Mouse (Mus musculus): ENCODE results near the gene 9130230L23Rik. TPM values are rescaled to one million over a fixed set of nuclear protein-coding genes. Genes with fewer than 3 reads are reported as not detected.
"Not testable (repeated sequence)": the region's sequence is repeated elsewhere in the genome, so short reads cannot be mapped to it uniquely, and the experiment has no call there.

9130230L23Rik gene
- total RNA-seq, 4 experiments from 2014 or later: not detected

DNA sequence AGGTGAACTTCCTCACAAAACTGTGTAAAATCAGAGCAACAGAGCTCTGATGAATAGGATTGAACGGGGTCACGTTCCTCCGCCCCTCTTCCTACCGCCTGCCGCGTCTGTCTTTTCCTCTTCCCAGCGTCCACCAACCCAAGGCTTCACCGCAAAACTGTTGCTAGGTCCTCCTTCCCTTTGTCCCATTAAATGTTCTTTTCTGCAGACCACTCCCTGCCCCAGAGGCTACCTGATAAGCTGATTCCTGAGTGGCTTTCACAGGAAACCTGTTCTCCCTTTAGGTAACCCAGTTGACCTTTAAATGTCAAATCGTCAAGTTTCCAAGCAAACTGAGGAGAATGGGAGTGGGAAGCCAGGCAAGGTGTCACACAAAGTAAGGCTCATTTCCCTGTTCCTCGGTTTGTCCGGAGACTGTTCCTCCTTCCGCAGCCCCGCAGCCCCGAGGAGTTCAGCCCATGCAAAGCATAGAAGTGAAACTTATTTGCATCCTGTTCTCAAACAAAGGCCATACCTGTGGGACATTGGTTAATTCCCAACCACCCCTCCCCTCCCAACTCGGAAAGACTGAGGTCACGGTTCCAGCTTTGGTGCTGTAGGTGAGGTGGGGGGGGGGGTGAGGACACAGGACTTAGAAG is 1.1 kb upstream of the 9130230L23Rik start:
- DNase-seq (ENCODE audit: low spot score in 2 of 2): no peak

DNA sequence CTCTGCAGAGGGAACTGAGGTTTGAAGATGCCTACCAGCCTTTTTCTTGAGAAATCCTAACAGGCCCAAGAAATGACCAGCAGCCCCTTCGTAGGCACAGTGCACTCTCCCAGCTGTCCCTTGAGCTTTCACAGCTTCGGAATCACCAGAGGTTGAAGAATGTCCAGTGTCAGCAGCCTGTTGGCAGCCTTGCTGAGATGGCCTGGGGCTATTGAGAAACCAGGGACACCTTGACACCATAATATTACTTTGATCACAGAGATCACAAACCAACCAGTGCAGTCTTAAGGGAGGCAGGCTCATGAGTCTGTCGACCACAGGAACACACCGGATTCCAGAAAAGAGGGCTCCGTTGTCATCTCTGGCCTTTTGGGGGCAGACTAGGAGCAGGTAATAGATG is 2.9 kb downstream of the 9130230L23Rik start:
- no peak for DNase-seq (ENCODE audit: low spot score in 2 of 2)

DNA sequence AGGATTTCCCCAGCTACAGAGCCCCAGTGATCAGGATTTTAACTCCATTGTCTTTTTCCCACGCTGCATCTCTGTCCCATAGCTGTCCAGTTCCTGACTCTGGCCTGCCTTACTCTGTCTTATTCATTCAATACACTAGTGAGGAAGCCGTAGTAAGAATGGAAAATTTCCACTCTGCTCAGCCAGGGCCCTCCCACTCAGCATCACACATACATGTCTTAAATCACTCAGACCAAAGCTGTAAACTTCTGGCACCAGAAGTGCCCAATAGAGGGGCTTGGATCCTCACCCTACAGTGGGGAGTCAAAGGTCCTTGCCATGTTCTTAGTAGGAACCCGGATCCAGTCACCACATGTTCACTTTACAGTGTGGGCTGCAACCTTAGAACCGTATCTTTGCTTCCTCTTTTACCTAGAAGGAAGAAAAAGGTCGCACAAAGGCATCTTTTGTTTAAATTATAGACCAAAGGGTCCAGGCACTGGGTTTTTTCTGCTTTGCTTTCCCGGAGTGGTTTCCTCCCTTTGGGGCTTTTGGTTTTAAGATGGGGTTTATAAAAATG is 3.4 kb downstream of the 9130230L23Rik start:
- no peak for DNase-seq (ENCODE audit: low spot score in 2 of 2)

DNA sequence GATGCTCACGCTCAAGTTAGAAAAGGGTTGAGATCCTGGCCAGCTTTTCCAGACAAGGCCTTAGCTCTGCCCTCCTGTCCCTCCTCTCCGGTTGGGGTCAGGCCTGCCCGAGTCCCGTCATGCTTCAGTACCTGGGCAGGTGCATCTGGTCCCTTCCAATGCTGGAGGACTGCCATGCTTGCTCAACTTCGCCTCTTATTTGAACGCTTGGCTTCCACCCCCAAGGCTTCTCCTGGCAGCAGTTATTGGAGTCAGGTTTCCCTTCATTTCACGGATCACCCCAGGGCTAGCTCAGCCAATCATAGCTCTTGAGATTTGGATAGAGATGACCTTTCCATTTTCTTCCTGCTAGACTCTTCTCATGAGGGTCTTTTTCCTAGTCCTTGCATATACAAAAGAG is 4.0 kb downstream of the 9130230L23Rik start:
- DNase-seq (ENCODE audit: low spot score in 2 of 2): no peak

DNA sequence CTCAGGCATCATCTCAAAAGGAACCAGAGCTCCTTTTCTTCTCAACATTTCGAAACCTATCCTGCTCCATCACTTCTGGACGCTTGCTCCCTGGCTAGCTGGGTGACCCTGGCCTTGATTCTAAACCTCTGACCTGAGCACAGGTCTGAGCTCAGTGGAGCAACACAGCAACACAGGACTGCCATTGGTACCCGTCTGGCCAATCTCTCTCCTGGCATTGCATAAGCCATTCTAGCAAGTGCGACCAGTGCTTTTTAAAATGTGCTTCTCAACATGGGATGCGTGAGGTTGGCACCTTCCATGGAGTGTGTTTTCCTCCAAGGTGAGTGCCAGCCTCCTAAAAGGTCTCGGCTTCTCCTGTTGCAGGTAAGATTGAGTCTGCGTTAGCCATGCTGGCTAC is 5.0 kb downstream of the 9130230L23Rik start:
- DNase-seq (ENCODE audit: low spot score in 2 of 2): no peak

DNA sequence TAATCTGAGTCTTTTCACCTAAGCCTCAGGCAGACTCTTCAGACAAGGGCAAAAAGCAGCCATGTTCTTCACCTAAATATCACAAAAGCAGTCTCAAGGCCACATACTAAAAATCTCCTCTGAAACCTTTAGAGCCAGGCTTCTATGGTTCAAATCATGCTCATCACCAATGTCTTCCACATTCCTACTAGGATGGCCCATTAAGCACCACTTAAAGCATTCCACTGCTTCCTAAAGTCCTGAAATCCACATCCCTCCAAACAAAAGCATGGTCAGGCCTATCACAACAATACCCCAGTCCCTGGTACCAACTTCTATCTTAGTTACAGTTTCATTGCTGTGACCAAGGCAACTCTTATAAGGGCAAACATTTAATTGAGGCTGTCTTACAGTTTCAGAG is 6.3 kb downstream of the 9130230L23Rik start:
- DNase-seq (ENCODE audit: low spot score in 2 of 2): no peak

DNA sequence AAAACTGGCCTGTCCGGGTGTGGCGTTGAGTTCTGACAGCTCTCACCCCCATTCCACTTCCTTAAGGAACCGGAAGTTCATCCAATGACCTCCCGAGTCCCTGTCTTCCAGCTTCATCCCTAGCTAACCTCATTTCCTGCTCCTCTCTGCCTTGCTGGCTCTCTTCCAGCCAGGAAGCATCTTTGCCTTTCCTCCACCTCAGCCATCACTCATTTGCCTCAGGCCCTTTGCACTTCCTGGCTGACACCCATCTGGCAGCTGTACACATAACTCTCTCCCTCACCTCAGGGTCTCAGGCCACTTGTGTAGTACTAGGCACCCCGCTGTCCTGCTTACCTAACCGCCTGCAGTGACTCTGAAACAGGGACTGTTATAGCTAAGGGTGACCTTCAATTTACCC is 9.4 kb downstream of the 9130230L23Rik start:
- no peak for DNase-seq (ENCODE audit: low spot score in 2 of 2)

DNA sequence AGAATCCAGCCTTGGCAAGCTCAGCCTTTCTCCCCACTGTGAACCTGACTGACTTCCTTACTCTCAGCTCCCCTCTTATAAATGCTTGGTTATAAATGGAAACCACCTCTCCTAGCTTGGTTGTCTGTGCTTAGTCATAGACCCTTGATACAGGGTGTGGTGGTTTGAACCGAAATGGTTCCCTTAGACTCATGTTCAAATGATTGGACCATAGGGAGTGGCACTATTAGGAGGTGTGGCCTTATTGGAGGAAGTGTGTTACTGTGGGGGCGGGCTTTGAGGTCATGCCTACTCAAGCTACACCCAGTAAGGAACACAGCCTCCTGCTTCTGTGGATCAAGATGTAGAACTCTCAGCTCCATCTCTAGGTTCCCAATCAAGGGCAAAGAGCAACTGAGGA is 12.9 kb downstream of the 9130230L23Rik start:
- no peak for DNase-seq (ENCODE audit: low spot score in 2 of 2)

DNA sequence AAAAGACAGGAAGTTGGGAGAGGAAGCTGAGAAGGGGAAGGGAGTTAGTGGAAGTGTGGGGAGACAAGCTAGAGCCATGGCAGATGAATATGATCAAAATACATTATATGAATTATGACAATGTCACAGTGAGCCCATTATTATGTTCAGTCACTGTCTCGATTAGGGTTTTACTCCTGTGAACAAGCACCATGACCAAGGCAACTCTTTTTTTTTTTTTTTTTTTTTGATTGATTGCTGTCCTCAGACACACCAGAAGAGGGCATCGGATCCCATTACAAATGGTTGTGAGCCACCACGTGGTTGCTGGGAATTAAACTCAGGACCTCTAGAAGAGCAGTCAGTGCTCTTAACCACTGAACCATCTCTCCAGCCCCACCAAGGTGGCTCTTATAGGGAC is 17.1 kb downstream of the 9130230L23Rik start:
- DNase-seq (ENCODE audit: low spot score in 2 of 2): not testable (repeated sequence)

DNA sequence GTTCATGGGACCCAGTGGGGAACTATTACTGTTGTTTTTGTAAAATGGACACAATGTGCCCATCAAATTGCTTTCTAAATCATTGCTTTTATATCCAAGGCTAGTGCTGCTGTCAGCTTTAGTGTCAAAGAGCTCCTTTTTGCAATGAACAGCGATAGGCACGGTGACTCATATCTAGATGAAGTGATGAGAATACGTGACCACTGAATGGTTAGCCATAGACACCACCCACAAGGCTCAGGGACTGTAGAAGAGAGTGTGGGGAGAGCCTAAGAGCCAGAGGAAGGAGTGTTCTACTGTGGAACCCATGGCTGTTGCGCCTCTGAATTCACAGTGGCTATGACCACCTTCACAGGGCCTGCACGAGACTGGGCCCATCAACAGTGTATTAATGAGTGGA is 17.7 kb downstream of the 9130230L23Rik start:
- DNase-seq (ENCODE audit: low spot score in 2 of 2): no peak

DNA sequence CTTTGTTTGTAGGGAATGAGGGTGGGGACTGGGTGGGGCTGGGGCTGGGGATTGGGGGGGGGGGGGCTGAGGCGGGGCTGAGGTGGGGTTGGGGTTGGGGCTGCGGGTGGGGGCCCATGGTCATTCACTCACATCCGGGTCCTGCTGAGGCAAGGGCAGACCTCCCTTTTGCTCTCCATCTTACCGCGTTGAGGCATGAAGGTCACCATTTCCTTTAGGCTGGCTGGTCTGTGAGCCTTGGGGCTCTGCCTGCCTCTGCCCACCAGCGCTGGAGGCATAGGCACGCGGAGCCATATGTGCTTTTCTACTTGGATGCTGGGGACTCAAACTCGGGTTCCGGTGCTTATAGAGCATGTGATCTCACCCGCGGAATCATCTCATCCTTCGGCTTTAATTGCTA is 28.4 kb downstream of the 9130230L23Rik start:
- DNase-seq (ENCODE audit: low spot score in 2 of 2): no peak

DNA sequence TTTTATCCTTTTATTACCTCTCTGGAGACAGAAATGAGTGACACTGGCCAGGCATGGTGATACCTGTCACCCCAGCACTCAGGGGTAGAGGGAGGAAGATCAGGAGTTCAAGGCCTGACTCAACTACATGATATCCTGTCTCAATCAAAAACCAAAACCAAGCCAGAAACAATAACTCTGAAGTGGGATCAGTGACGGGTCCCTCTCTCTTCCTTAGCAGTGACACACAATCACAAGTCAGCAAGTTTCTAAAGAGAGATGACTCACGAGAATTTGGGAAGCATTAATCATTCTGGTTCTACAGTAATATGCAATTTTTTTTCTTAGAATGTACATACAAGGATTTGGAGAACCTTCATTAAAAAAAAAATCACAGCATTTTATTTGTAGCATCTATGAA is 30.9 kb downstream of the 9130230L23Rik start:
- no peak for DNase-seq (ENCODE audit: low spot score in 2 of 2)

DNA sequence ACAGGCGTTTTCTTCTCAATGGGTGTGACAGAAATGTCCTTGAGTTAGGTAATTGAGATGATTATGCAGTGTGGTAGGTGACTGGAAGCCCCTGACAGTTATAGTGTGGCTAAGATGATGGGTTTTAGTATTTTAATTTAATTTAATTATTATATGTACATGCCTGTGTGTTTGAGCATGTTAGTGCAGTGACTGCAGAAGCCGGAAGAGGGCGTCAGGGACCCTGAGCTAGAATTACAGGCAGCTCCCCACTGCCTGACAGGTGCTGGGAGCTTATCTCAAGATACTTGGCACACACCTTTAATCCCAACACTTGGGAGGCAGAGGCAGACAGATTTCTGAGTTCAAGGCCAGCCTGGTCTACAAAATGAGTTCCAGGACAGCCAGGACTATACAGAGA is 36.1 kb downstream of the 9130230L23Rik start:
- no peak for DNase-seq (ENCODE audit: low spot score in 2 of 2)

DNA sequence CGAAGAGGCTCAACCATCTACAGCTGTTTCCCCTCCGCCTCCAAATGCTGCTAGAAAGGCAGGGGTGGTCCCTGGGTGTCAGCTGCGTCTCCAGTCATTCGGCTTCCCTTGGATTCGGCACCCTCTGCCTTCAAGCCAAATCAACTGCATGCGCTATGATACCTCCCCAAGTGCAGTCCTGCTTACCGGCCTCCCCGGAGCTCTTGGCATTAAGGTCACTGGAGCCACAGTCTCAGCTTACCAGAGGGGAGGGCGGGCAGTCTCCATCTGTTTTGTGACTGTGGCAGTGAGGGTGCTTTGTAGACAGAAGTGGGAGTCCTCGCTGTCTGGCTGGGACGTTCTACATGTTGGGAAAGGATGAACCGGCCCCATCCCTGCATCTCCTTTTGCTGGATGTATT is 37.0 kb downstream of the 9130230L23Rik start:
- no peak for DNase-seq (ENCODE audit: low spot score in 2 of 2)

DNA sequence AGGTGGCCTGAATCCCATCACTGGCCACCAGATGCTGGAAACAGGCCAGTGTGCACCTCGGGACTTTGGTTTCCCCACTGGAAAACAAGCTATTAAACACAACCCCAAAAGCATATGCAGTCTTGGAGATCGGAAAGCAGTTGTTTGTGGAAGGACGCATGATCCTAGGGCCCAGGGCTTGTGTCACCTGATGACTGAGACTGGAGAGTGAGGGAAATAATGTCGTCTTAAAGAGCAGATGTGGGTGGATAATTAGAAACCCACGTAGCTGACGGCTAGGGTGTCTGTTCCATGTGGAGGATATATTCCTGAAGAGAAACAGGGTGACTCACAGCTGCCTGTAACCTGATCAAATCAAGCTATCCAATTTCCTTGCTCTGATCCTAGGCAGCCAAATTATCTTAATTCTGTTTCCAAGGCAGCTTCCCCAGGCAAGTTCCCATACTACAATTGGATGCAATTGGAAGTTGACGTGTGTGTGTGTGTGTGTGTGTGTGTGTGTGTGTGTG is 38.3 kb downstream of the 9130230L23Rik start:
- peak in 1 of 2 experiments; percentile 18 for DNase-seq (ENCODE audit: low spot score in 2 of 2)

DNA sequence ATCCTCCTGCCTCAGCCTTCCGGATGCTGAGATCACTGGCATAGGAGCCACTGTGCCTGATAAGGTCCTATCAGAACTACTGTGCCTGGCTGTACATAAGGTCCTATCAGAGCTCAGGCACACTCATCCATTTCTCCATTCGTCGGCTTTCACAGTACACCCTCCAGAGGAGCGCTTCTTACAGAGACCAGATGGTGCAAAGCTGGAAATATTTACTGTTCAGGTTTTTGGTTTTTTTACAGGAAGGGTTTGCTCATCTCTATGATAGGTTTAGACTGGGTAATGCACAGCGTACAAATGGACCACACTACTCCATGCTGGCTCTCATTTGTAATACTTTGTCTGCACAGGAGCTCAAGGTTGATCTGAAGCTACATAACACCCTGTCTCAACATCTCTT is 40.8 kb downstream of the 9130230L23Rik start:
- DNase-seq (ENCODE audit: low spot score in 2 of 2): no peak

DNA sequence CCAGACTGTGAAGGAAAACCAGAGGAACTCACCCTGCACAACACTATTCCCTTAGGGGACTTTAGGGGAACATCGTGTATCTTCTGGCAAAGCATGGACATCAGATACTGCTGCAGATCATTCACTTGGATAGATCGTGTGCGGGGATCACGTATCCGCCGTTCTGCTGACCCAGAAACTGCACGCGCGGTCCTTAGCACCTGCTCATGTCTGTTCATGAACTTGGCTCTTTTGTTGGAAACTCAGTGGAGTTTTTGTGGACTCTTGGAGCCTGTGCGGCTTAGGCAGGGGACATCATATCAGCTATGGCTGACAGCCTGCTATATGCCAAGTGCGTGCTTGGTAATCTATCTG is 43.5 kb downstream of the 9130230L23Rik start:
- no peak for DNase-seq (ENCODE audit: low spot score in 2 of 2)

DNA sequence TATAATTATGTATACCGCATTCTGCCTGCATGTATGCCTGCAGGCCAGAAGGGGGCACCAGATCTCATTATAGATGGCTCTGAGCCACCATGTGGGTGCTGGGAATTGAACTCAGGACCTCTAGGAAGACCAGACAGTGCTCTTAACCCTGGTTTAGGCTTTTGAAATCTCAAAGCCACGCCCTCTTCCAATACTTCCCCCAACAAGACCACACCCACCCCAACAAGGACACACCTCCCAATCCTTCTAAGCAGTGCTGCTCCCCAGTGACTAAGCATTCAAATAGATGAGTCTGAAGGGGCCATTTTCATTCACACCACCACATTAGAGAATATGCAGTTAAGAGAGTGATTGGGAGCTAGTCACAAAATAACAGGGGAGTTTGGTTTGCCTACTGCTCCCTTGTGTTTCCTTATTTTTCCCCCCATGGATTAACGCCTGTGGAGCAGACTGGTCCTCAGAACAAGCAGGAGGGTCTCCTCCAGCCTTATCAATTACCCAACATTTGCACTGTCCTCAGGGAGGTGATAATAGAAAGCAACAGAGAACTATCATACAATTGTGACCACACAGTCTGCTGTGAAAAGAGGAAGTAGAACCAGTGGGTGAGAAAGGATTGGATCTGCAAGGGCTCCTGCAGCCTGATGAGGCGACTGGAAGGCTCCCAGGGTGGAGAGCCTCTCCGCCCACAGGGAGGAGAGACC is 44.0 kb downstream of the 9130230L23Rik start:
- DNase-seq (ENCODE audit: low spot score in 2 of 2): no peak

DNA sequence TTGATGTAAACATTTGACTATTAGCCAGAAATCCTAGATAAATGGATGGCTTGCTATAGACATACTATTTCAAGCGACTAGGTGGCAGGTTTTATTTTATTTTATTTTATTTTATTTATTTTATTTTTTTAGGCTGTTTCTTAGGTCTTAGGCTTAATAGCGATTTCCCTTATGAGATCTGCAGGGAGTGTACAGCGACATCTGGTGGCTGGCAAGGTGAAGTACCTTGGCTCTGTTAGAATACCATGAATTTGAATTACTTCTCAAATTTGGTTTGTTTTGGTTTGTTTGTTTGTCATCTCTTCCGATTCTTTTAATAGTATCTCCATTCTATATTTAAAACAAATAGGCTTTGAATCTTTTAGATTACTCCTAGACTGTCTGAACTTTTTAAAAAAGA is 45.5 kb downstream of the 9130230L23Rik start:
- DNase-seq (ENCODE audit: low spot score in 2 of 2): no peak

DNA sequence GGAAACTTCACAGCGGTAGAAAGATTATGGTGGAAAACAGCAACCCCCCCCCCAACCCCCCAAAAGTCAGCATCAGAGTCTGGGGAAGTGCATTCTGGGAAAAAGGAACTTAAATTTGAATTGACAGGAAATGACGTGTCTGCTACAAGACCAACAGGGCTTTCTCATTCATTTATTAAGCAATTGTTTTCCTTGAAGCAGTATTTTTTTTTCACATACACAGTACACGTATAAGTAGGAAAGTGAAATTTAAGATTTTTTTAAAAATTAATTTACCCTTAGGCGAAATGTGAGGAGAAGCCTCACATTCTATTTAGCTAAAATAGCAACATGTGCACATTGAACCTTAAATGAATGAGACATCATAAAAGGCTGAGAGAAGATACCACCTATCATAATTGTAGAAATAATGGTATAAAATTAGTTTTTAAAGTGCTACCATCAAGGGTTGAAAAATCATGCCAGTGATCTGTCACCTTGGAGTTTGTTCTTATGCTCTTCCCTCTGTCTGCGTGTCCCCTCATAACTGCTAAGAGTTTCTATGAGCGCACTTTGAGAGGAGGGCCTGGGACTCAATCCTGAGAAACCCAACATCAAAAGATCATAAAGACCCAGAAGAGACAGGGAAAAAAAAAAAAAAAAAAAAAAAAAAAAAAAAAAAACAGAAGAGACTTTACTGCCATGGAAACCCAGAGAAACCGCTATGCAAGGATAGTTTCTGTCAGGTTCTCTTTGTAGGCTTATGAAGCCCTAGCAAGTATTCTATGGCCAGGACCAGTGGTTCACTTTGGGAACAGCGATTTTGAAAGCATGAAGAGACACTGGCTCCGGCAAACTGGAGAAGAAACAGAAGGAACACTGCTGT is 47.7 kb downstream of the 9130230L23Rik start:
- DNase-seq (ENCODE audit: low spot score in 2 of 2): no peak

DNA sequence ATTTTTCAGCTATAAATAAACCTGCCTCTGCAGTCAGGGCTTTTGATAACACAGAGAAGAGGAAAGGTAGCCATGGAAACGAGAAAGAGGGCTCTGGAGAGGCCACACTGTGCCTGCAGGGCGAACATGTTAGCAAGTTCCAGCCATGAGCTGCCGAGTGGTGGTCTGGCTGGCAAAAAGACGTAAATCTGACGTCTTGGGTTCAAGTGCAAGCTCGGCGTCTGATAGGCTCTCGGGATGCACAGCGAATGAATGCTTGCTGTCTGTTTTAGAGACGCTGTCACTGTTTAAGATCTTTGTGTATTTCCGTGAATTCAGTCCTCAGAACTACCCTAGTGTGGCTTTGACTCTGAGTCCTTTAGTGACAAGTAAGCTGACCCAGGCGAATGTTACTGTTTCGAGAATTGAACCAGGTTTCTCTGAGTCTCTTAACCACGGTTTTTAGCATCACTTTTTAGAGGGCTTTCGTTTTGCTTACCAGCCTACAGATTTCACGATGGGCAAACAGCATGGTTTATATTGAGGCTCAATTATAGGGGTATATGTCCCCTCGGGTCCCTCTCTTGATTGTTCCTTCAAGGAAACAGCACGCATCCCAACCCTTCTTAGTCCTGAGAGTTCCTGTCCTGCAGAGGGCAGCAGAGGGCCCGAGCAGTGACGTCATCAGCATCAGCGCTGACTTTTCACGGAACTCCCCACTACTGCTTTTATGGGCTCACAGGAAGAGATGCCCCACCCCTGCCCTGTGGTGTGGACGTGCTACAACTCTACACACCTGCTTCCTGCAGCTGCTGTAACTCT is 48.5 kb downstream of the 9130230L23Rik start:
- peak; percentile 35 to 52 for DNase-seq (ENCODE audit: low spot score in 2 of 2)

Data from left cerebral cortex, adult 8-10 months (tissue).